Mouse (Mus musculus): ENCODE results near the gene Adipor2. TPM values are rescaled to one million over a fixed set of nuclear protein-coding genes. Genes with fewer than 3 reads are reported as not detected.

Adipor2 gene
- polyA plus RNA-seq, 1 experiment from 2014 or later = 58.7 TPM

Other genes with a start within 250 kb of the Adipor2 start
- gene Dcp1b, start 242.5 kb downstream of the Adipor2 start, polyA plus RNA-seq (2015; fragmentation: Nextera tagmentation; extraction: Ambion mirVana) = 7.4 and 7.6 TPM in 2 replicates
- 4.0 and 5.2 TPM in 2 replicates for gene Cacna1c, start 221.3 kb downstream of the Adipor2 start, polyA plus RNA-seq (2015; fragmentation: Nextera tagmentation; extraction: Ambion mirVana)
- 0.03 and 0.12 TPM in 2 replicates for gene Cacna2d4, start 181.2 kb downstream of the Adipor2 start, polyA plus RNA-seq (2015; fragmentation: Nextera tagmentation; extraction: Ambion mirVana)
- gene Lrtm2, start 86.9 kb downstream of the Adipor2 start, polyA plus RNA-seq (2015; fragmentation: Nextera tagmentation; extraction: Ambion mirVana) = 0.36 and 0.79 TPM in 2 replicates
- gene Fbxl14, start 62.0 kb upstream of the Adipor2 start, polyA plus RNA-seq (2015; fragmentation: Nextera tagmentation; extraction: Ambion mirVana) = 4.3 and 4.8 TPM in 2 replicates
- 8.7 and 10.4 TPM in 2 replicates for gene Wnt5b, start 126.6 kb upstream of the Adipor2 start, polyA plus RNA-seq (2015; fragmentation: Nextera tagmentation; extraction: Ambion mirVana)

Data from stomach, embryonic 15.5 days (tissue).